13 mouse cellular contexts compared by ENCODE assay signal in genomic region chr15:97278340-97278948, GRCm38 (mm10).
"Had no signal": no experiment of that assay in that cellular context is flagged by ENCODE, and none has a peak within 500 bp of the region (broad histone marks: within the 10 kb centered on the region; RNA-seq: fewer than 3 reads in every experiment).

No protein-coding gene starts in this region.

- H3K4me2 ChIP-seq: limb, embryonic 12.5 days; midbrain, embryonic 13.5 days had no signal

- H3K36me3 ChIP-seq: limb, embryonic 12.5 days; midbrain, embryonic 13.5 days had no signal

- H3K9me3 ChIP-seq: limb, embryonic 12.5 days; midbrain, embryonic 13.5 days had no signal

- H3K27me3 ChIP-seq: limb, embryonic 12.5 days; midbrain, embryonic 13.5 days had no signal

- H3K9ac ChIP-seq: limb, embryonic 12.5 days; liver, embryonic 14.5 days; midbrain, embryonic 13.5 days had no signal

- ATAC-seq: lung, postnatal 0 days; midbrain, embryonic 13.5 days had no signal

- H3K4me3 ChIP-seq: limb, embryonic 12.5 days; midbrain, embryonic 13.5 days had no signal

- H3K27ac ChIP-seq: limb, embryonic 12.5 days; liver, embryonic 14.5 days; midbrain, embryonic 13.5 days had no signal

- DNase-seq: kidney, adult 2 months; kidney, postnatal 14 days; layer of hippocampus, adult 9-11 months; liver; lung, adult 2 months; lung, postnatal 36 days; right cerebral cortex, postnatal 4 days; spleen, adult 18-20 months; thymus, postnatal 4 days had no signal
